Mouse (Mus musculus) right cerebral cortex, postnatal 10 days (tissue): ENCODE results near the gene Kdm5c.
"Not testable (repeated sequence)": the region's sequence is repeated elsewhere in the genome, so short reads cannot be mapped to it uniquely, and the experiment has no call there.

Source experiments
- DNase-seq, 2 experiments: peaks; one replicate each; pipeline ENCODE4 v3.0.0; 2021; ENCODE audit warnings: low spot score in 2 of 2

The Kdm5c gene

GRCm38 (mm10) chrX:152287026-152287425 is 54.2 kb downstream of the Kdm5c start:
- not testable (repeated sequence) for DNase-seq

GRCm38 (mm10) chrX:152306224-152306623 is 73.4 kb downstream of the Kdm5c start:
- no peak for DNase-seq

GRCm38 (mm10) chrX:152307371-152307770 is 74.6 kb downstream of the Kdm5c start:
- DNase-seq = no peak

GRCm38 (mm10) chrX:152307942-152308341 is 75.1 kb downstream of the Kdm5c start:
- DNase-seq = peak in 1 of 2 experiments; percentile 55

GRCm38 (mm10) chrX:152320535-152320934 is 87.7 kb downstream of the Kdm5c start:
- DNase-seq = no peak

- DNase-seq = no peak
Observed at GRCm38 (mm10) chrX:152322776-152323175, 90.0 kb downstream of the Kdm5c start.

- DNase-seq = no peak
Observed at GRCm38 (mm10) chrX:152323584-152323983, 90.8 kb downstream of the Kdm5c start.
